Mouse (Mus musculus) B cell, adult 2 months (primary cell): Measurements from ENCODE around the gene Map3k12.

Experiments used
- DNase-seq, 2 experiments: peaks; one replicate each; pipeline ENCODE4 v3.0.0; 2022

Gene Map3k12

GRCm38 (mm10) chr15:102519211-102520141 is 2.6 kb upstream of the Map3k12 start:
- no peak for DNase-seq

- no peak for DNase-seq
Measured at GRCm38 (mm10) chr15:102518859-102519201, 2.0 kb upstream of the Map3k12 start.

GRCm38 (mm10) chr15:102517976-102518858 is 1.4 kb upstream of the Map3k12 start, which contains the start of gene Tarbp2:
TSS of gene Tarbp2 (plus strand) at chr15:102518192.
- DNase-seq: peak; percentile 97

GRCm38 (mm10) chr15:102517631-102517975 is 739 bp upstream of the Map3k12 start:
- DNase-seq: no peak

- no peak for DNase-seq
Measured at GRCm38 (mm10) chr15:102516293-102516692, 571 bp downstream of the Map3k12 start.

GRCm38 (mm10) chr15:102515791-102516190 is 1.1 kb downstream of the Map3k12 start:
- DNase-seq: no peak

GRCm38 (mm10) chr15:102515261-102515660 is 1.6 kb downstream of the Map3k12 start:
- DNase-seq: no peak

GRCm38 (mm10) chr15:102513004-102513403 is 3.9 kb downstream of the Map3k12 start:
- DNase-seq: no peak

- DNase-seq: no peak
Measured at GRCm38 (mm10) chr15:102512471-102512870, 4.4 kb downstream of the Map3k12 start.

GRCm38 (mm10) chr15:102512010-102512409 is 4.9 kb downstream of the Map3k12 start:
- no peak for DNase-seq

GRCm38 (mm10) chr15:102511285-102511833 is 5.5 kb downstream of the Map3k12 start:
- DNase-seq: peak in 1 of 2 experiments; percentile 21

- DNase-seq: peak; percentile 89
Measured at GRCm38 (mm10) chr15:102510590-102511284, 6.1 kb downstream of the Map3k12 start.

GRCm38 (mm10) chr15:102510110-102510509 is 6.8 kb downstream of the Map3k12 start:
- DNase-seq: no peak

GRCm38 (mm10) chr15:102508336-102508735 is 8.5 kb downstream of the Map3k12 start:
- no peak for DNase-seq

- no peak for DNase-seq
Measured at GRCm38 (mm10) chr15:102507561-102507960, 9.3 kb downstream of the Map3k12 start.

- no peak for DNase-seq
Measured at GRCm38 (mm10) chr15:102506864-102507263, 10.0 kb downstream of the Map3k12 start.

GRCm38 (mm10) chr15:102506464-102506830 is 10.4 kb downstream of the Map3k12 start:
- DNase-seq: no peak

- no peak for DNase-seq
Measured at GRCm38 (mm10) chr15:102505770-102506463, 10.9 kb downstream of the Map3k12 start.

- DNase-seq: no peak
Measured at GRCm38 (mm10) chr15:102505073-102505769, 11.6 kb downstream of the Map3k12 start.

- no peak for DNase-seq
Measured at GRCm38 (mm10) chr15:102503924-102504782, 12.7 kb downstream of the Map3k12 start.
